Mouse (Mus musculus): ENCODE data around the gene Fgfr2.

- TF ChIP-seq E2F4 (IDR thresholded peaks at IDR 0.05; ENCODE audit: insufficient read depth) (no peak), POLR2A (IDR thresholded peaks at IDR 0.05; ENCODE audit: insufficient read length, low read depth) (no peak), CEBPB (IDR thresholded peaks at IDR 0.05; ENCODE audit: insufficient read depth, poor library complexity, severe bottlenecking) (no peak)
These were observed 2857.6 kb downstream of the Fgfr2 start for GRCm38 (mm10) chr7:130265319-130266165.
